Mouse (Mus musculus): ENCODE measurements at regions not wholly inside any gene's neighbourhood (a gene's known extent, or its start where the extent isn't known, plus 50 kb on each side); places are given as distances from the start of the nearest gene placed in this dataset.
A peak's percentile ranks its signal among the peaks of the same experiment; 100 is the strongest.
"Not testable (repeated sequence)": the region's sequence is repeated elsewhere in the genome, so short reads cannot be mapped to it uniquely, and the experiment has no call there.

DNA sequence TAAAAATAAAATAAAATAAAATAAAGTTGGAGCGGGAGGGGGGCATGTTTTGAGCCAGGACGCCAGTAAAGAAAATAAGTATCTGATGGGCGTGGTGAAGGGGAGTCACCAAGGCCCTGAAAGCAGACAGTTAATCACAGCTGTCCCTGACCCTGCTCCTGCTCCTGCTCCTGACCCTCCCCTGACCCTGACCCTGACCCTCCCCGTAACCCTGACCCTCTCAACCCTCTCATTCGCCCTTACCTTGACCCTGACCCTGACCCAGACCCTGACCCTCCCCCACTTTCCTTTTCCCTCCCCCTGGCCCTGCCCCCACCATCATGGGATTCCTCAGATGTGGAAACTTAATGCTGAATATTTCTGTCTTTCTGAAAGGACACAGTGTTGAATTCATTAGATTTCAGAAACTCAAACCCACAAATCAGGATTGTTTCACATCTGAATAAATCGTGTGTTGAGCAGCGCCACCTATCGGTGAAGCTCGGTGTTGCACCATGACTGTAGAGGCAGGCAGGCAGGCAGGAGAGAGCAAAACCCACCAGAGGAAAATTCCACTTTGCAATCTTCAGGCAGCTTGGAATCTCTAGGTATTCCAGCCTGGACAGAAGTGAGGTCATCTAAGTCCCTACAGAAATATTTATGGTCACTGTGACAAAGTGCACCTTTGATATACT is 145.9 kb upstream of the Rhobtb1 start:
- H3K4me3 ChIP-seq (ENCODE audit: low read depth, low read length), result no peak overlapping the region
- H3K9ac ChIP-seq (replicated peaks; ENCODE audit: low read length, poor library complexity, severe bottlenecking), result no peak overlapping the region
- H3K9me3 ChIP-seq (ENCODE audit: low read length), result no peaks in the 10 kb centered on the region
- peak; percentile 95 for TF ChIP-seq CTCF (IDR thresholded peaks at IDR 0.05)
- H3K36me3 ChIP-seq (ENCODE audit: insufficient read depth, low read length), result no peaks in the 10 kb centered on the region
- ATAC-seq (ENCODE audit: low FRiP score) (no peak), DNase-seq (ENCODE audit: low spot score) (peak; percentile 85)
- H3K4me1 ChIP-seq (ENCODE audit: insufficient read depth, low read length), result no peaks in the 10 kb centered on the region
- H3K4me2 ChIP-seq (ENCODE audit: low read depth, low read length, poor library complexity, severe bottlenecking), result no peak overlapping the region
- no peaks in the 10 kb centered on the region for H3K27me3 ChIP-seq (ENCODE audit: insufficient read depth, low read length)
- no peak overlapping the region for H3K27ac ChIP-seq (ENCODE audit: low read depth, low read length)
- WGBS, result 55% methylated on average over 9 of the region's 9 CpGs

DNA sequence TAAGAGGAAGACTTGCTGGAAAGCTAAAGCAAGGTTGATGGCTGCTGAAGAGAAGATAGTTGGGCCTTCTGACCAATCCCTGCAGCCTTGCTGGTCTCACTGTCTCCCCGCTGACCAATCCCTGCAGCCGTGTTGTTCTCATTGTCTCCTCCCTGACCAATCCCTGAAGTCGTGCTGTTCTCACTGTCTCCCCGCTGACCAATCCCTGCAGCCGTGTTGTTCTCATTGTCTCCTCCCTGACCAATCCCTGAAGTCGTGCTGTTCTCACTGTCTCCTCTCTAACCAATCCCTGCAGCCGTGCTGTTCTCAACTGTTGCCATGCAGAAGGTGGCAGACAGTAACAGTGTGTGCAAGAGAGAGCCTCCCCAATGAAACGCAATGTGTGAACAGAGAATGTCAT is 142.6 kb upstream of the Rhobtb1 start:
- not testable (repeated sequence) for H3K36me3 ChIP-seq (ENCODE audit: insufficient read depth, low read length); ATAC-seq (ENCODE audit: low FRiP score); H3K4me2 ChIP-seq (ENCODE audit: low read depth, low read length, poor library complexity, severe bottlenecking); H3K27ac ChIP-seq (ENCODE audit: low read depth, low read length); H3K27me3 ChIP-seq (ENCODE audit: insufficient read depth, low read length); H3K9me3 ChIP-seq (ENCODE audit: low read length); H3K4me3 ChIP-seq (ENCODE audit: low read depth, low read length); DNase-seq (ENCODE audit: low spot score); H3K9ac ChIP-seq (replicated peaks; ENCODE audit: low read length, poor library complexity, severe bottlenecking); H3K4me1 ChIP-seq (ENCODE audit: insufficient read depth, low read length)
- 93% methylated on average over 8 of the region's 8 CpGs for WGBS

DNA sequence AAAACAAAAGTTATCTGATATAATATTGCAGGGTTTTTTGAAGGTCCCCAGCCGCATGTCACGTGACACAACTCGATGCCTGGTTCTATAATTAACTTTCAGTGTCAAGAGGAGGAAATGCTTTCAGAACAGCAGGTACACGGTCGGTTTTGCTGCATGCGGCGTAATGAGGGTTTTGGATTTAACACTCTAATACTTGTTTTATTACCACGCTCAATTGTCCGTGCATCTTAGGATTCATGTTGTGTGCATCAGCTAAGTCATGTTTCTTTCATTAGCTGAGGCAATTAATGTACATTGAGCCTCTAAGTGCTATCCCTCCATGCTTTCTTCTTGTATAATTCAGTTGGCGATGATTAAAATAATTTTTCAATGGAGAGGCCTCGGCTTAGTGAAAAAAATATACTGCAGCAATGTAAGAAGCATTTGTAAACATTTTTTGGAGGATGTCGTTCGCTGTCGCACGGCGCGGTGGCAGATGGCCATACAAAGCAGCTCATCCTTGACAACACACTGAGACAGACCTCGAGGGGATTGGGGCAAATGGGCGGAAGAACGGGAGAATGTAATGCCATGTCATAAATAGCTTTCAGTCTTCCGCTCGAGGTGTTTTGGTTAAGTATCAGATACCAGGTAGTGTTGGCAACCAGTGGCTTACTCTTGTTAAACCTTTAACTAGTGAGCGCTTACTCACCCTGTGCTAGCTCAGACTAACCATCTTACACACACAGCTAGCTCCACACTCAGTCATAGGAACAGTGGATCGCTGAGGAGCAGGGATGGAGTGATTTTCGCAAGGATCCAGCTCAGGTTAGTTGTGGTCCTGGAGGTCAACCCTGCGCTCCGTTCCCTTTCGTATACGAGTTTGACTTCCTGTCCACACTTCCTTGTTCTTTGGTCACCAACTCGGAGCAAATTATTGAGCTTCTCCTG is 130.2 kb upstream of the Rhobtb1 start:
- no peak for TF ChIP-seq CTCF (IDR thresholded peaks at IDR 0.05)
- DNase-seq (ENCODE audit: low spot score) (peak; percentile 67), ATAC-seq (ENCODE audit: low FRiP score) (no peak)
- Histone ChIP-seq H3K36me3 (ENCODE audit: insufficient read depth, low read length) (no peaks in the 10 kb centered on the region), H3K4me2 (ENCODE audit: low read depth, low read length, poor library complexity, severe bottlenecking) (peak overlapping the region; percentile 22), H3K9ac (replicated peaks; ENCODE audit: low read length, poor library complexity, severe bottlenecking) (no peak overlapping the region), H3K9me3 (ENCODE audit: low read length) (no peaks in the 10 kb centered on the region), H3K4me3 (ENCODE audit: low read depth, low read length) (peak overlapping the region; percentile 10; the same call in 1 of the 2 replicates), H3K27me3 (ENCODE audit: insufficient read depth, low read length) (no peaks in the 10 kb centered on the region), H3K27ac (ENCODE audit: low read depth, low read length) (0 out of 2 replicates have a peak overlapping the region, but pooled peaks have one; percentile 2), H3K4me1 (ENCODE audit: insufficient read depth, low read length) (no peaks in the 10 kb centered on the region)
- 55% methylated on average over 30 of the region's 30 CpGs for WGBS

DNA sequence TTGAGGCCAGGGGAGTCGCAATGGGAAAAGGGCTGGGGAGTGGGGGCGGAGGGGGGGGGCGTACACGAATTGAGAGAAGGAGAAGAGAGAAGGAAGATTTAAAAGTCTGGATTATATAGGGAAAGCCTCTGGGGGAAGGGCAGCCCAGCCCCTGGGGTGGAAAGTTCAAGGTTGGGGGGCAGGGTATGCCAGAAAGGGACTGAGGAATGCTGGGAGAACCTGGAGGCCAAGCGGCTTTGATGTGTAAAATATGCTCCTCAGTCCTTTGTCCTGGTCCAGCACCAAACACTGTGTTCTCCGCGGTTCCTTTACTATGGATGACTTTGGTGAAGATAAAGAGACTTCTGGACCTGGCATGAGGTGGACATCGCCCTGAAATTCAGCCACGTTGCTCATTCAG is 117.8 kb upstream of the Rhobtb1 start:
- no peak overlapping the region for H3K27ac ChIP-seq (ENCODE audit: low read depth, low read length)
- H3K4me1 ChIP-seq (ENCODE audit: insufficient read depth, low read length), result no peaks in the 10 kb centered on the region
- no peak overlapping the region for H3K9ac ChIP-seq (replicated peaks; ENCODE audit: low read length, poor library complexity, severe bottlenecking)
- no peak for TF ChIP-seq CTCF (IDR thresholded peaks at IDR 0.05)
- DNase-seq (ENCODE audit: low spot score) (no peak), ATAC-seq (ENCODE audit: low FRiP score) (no peak)
- H3K27me3 ChIP-seq (ENCODE audit: insufficient read depth, low read length), result no peaks in the 10 kb centered on the region
- no peak overlapping the region for H3K4me3 ChIP-seq (ENCODE audit: low read depth, low read length)
- no peaks in the 10 kb centered on the region for H3K36me3 ChIP-seq (ENCODE audit: insufficient read depth, low read length)
- H3K9me3 ChIP-seq (ENCODE audit: low read length), result no peaks in the 10 kb centered on the region
- H3K4me2 ChIP-seq (ENCODE audit: low read depth, low read length, poor library complexity, severe bottlenecking), result no peak overlapping the region
- WGBS, result 78% methylated on average over 9 of the region's 9 CpGs

GRCm38 (mm10) chr10:69034390-69035120 is 116.7 kb upstream of the Rhobtb1 start:
- Histone ChIP-seq H3K9ac (replicated peaks; ENCODE audit: low read length, poor library complexity, severe bottlenecking) (no peak overlapping the region), H3K4me3 (ENCODE audit: low read depth, low read length) (no peak overlapping the region), H3K9me3 (ENCODE audit: low read length) (no peaks in the 10 kb centered on the region), H3K4me1 (ENCODE audit: insufficient read depth, low read length) (no peaks in the 10 kb centered on the region), H3K27ac (ENCODE audit: low read depth, low read length) (no peak overlapping the region), H3K4me2 (ENCODE audit: low read depth, low read length, poor library complexity, severe bottlenecking) (no peak overlapping the region), H3K36me3 (ENCODE audit: insufficient read depth, low read length) (no peaks in the 10 kb centered on the region), H3K27me3 (ENCODE audit: insufficient read depth, low read length) (no peaks in the 10 kb centered on the region)
- no peak for TF ChIP-seq CTCF (IDR thresholded peaks at IDR 0.05)
- ATAC-seq (ENCODE audit: low FRiP score), result no peak
- WGBS, result 38% methylated on average over 2 of the region's 2 CpGs
- DNase-seq (ENCODE audit: low spot score), result no peak

DNA sequence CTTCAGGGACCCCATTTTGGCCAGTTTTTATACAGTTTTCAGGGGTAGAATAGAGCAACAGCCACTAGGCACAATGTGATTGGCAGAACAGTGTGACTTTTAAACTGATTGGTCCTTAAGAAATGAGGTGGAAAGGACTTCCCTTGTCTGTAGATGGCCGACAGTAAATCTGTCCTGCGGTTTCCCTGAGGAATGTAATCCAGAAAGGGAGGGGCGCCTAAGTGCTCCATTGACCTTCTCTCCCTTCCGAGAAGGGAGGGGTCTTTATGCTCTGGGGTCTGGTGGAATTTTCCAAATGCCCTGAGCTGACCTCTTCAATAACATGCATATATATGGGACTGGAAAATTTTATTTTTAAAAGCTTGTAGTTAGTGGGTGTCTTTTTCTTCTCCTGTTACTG is 115.7 kb upstream of the Rhobtb1 start:
- H3K27me3 ChIP-seq (ENCODE audit: insufficient read depth, low read length); H3K4me1 ChIP-seq (ENCODE audit: insufficient read depth, low read length); H3K36me3 ChIP-seq (ENCODE audit: insufficient read depth, low read length); H3K4me2 ChIP-seq (ENCODE audit: low read depth, low read length, poor library complexity, severe bottlenecking); H3K4me3 ChIP-seq (ENCODE audit: low read depth, low read length); DNase-seq (ENCODE audit: low spot score); H3K9ac ChIP-seq (replicated peaks; ENCODE audit: low read length, poor library complexity, severe bottlenecking); ATAC-seq (ENCODE audit: low FRiP score); H3K27ac ChIP-seq (ENCODE audit: low read depth, low read length); H3K9me3 ChIP-seq (ENCODE audit: low read length): not testable (repeated sequence)
- WGBS, result 81% methylated on average over 4 of the region's 4 CpGs
